Mouse (Mus musculus) megakaryocyte-erythroid progenitor cell, adult 5-6 weeks (primary cell): ENCODE measurements around the gene Pomt1. TPM values are rescaled to one million over a fixed set of nuclear protein-coding genes. Genes with fewer than 3 reads are reported as not detected.
"Not testable (repeated sequence)": the region's sequence is repeated elsewhere in the genome, so short reads cannot be mapped to it uniquely, and the experiment has no call there.

Experiments used
- ATAC-seq: replicated peaks from 2 replicates; pipeline ENCODE4 v1.8.0; 2016; ENCODE audit warnings: mild to moderate bottlenecking, inconsistent platforms; ENCODE audit not compliant: severe bottlenecking, poor library complexity, low FRiP score, low TSS enrichment
- total RNA-seq, 2 experiments: library from RNA; stranded (forward) in 1 of 2; stranded (reverse) in 1 of 2; fragments of 200-1000, 215-1000 nt in 1 of 2; fragments of >200 nt in 1 of 2; fragmentation: Nextera tagmentation in 1 of 2; gene quantifications; 2 replicates each; pipeline ENCODE4 v1.2.3; 2014 to 2017

Pomt1 gene
- total RNA-seq, 2 experiments from 2014 or later: 29.8 to 57.7 TPM

DNA sequence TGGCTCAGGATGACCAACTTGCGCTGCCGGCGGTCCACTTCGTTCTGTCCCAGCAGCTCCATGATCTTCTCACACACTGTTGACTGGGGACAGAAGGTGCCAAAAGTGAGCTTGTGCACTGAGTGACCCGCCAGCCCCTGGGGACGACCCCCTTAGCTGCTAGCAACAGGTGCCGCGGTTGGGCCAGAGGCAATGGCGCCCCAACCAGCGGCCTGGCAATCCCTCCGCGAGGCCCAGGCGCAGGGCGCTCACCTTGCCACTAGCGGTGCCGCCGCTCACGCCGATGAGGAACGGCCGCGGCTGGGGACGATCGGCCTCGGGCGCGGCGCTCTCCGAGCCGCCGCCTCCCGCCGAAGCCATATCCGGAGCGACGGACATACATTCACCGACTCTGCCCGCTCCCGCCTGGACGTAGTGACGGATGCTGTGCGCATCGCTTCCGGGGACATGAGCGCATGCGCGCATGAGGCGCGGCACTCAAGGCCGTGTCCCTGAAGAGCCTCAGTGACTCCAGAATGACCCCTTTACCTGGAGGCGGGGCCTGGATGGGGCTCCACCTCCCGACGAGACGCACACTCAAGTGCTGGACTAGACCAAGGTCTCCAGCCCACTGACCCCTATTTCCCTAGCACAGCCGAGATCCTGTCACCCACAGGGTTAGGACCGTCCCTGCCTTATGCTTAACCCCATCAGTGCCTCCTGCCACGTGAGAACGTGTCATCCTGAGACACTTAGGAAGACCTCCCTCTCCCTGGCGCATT lies 23.4 kb downstream of the Pomt1 start, which contains the start of gene Uck1:
TSS of gene Uck1 (minus strand) at position 503 of the 761 bp plus-strand sequence.
- peak; percentile 89 for ATAC-seq

DNA sequence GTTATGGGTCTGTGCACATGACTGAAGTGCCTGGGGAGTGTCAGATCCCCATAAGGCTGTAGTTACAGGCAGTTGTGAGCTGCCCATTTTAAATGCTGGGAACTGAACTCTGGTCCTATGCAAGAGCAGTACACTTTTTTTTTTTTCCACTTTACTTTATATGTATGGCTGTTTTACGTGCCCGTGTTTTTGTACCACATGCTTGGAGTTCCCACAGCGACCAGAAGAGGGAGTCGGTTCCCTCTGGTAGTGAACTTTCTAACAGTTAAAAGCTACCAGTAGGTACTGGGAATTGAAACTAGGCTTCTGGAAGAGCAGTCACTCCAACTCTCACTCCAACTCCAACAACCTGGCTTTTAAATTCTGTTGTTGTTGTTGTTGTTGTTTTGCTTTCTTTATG lies 24.2 kb downstream of the Pomt1 start:
- peak; percentile 49; the same call in 1 of the 2 replicates for ATAC-seq

DNA sequence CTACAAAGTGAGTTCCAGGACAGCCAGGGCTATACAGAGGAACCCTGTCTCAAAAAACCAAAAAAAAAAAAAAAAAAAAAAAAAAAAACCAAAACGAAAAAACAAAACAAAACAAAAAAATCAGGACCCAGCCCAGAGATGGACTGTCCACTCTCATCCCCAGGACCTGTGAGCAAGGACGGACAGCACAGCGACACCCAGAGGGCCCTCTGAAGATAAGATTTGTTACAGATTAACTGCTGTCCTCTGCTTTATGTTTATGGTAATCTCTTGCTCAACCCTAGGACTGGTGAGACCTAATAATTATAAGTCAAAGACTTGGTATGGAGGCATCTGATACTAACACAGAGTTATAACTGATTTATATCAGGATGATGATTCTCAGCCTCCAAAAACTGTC lies 39.4 kb downstream of the Pomt1 start:
- ATAC-seq: no peak

DNA sequence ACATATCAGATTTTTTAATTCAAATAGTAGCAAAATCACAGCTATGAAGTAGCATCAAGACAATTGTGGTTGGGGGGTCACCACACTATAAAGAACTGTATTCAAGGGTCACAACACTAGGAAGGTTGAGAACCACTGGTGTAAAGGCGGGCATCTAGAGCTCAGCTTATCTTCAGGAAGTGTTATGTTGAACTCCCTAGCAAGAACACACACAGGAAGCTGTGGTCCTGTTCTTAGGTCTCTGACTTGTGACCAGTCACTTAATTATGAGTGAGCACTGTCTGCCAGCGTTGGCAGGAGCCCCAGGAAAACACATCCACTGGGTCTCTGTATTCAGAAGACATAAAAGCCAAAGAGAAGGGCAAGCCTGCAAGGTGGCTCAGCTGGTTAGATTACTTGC lies 45.9 kb downstream of the Pomt1 start:
- no peak for ATAC-seq

DNA sequence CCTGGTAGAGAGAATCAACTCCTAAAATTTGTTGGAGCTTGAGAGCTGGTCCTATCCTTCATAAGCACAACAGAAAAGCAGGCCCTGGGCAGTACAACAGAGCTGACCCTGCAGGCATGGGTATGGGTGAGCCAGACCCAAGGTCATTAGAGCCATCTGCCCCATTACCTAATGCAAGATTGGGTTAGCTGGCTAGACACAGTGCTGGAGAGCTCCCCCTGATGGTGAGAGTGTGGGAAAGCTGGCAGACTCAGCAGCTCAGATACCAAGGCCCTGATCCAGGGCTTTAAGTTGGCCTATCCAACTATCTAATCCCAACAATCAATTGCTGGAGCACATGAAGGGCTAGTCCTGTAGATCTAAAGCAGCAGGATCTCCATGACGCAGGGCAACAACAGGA lies 46.3 kb downstream of the Pomt1 start:
- peak; percentile 90 for ATAC-seq

DNA sequence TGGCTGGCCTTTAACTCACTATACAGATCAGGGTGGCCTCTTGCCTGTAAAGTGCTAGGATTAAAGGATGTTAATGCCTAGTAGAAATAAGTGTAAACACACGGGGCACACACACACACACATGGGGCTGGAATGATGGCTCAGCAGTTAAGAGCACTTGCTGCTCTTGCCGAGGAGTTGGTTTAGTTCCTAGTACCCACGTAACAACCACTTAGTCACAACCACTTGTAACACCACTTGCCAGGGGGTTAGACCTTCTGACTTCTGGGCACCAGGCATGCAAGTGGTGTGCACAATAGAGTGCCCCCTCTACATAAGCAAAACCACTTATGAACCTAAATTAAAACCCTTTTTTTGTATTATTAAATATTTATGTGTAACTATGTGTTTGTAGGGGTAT lies 47.6 kb downstream of the Pomt1 start:
- no peak for ATAC-seq

DNA sequence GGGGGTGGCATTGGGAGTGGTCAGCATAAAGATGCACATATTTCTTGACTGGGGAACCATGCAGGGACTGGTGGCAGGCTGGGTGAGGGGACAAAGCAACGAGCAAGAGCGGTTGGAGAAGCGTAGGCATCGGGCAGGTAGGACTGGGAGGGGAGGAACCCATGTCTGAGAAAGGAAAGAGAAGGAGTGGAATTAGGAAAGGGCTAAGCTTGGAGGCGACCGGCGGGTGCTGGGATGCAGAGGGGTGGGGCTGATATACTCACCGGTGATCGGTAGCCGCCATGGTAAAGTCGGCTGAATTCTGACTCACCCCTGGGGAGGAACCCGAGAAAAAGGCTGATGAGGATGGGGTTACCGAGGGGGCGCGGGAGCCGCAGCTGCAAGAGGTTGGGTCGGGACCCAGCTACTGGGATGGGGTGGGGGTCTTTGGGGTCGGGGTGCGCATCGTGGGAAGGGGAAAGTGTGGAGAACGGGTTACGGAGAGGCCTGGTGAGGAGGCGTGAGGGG lies 51.0 kb downstream of the Pomt1 start, which contains the start of gene Golga2:
TSS of gene Golga2 (plus strand) at position 51 of the 507 bp plus-strand sequence.
- no peak for ATAC-seq

DNA sequence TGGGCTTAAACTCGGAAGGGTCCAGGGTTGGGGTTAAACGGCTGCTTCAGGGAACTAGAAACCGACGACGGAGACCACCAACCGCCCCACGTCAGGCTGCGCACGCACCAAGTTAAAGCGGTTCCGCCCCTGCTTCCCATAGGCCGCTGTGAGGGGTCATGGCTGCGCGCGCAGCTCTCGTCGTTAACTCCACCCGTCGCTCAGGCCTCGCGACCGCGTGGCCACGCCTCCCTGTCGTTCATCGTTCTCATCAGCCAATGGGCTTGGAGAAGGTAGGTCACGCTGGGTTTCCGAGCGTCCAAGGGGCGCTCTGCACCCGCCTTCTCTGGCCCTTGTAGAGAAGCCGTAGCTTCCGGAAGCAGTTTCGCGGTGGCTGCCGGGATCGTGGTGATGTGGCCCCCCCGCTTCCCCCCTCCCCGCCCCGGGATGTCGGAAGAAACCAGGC lies 51.6 kb downstream of the Pomt1 start, which contains the start of gene Swi5:
TSS of gene Swi5 (minus strand) at position 153 of the 445 bp plus-strand sequence.
- ATAC-seq: peak; percentile 98

DNA sequence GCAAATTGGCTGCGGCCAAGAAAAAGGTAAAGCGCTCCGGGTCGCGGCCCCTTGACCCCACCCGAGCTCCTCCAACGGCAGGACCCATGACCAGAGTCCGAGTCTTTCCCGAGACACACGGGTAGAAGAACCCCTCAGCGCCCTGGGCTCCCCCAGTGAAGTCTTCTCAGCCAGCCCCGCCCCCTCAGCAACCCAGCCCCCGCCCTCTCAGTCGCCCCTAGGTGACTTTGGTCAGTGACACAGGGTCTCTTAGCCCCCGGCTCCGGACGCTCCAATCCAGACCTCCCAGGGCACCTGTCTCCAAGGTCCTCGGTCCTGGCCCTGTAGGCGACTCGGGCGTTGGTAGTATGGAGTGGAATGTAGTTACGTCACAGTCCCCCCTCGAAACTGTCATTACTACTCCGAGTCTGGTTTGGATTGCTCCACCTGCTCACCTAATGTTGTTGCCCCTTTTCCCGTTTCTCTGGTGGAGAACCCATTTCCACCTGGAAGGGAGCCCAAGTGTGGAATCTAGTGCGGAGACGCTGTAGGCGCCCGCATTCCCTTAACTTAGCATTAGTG lies 52.1 kb downstream of the Pomt1 start:
- ATAC-seq: peak; percentile 50

DNA sequence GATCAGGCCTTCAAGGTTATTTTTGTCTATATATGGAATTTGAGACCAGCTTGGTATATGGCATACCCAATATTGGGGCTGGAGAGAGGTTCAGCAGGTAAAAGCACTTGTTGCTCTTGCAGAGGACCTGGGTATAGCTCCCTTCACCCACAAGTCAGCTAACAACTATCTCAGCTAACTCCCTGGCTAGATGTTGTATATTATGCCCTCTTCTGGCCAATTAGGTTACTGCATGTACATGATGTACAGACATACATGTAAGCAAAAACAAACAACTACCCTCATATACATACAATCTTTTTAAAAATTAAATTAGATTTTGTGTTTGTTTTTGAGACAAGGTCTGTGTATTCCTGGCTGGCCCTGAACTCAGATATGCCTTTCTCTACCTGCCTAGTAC lies 53.2 kb downstream of the Pomt1 start:
- no peak; the same call in 1 of the 2 replicates for ATAC-seq

DNA sequence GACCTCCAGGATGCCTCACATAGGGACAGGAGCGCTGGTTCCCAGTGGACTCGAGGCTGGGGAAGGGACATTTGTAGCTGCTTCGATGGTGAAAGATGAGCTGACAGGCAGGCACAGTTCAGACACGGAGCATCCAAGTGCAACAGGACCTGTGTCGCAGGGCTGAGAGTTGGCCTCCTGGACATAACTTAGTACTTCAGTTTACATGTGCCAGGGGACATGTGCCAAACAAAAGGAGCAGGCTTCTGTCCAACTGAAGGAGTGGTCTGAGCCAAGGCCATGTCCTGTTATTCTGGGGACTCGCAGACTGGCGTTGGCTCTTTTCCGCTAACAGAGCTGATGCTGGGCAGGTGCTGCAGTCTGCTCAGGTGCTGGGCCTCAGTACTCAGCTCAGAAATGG lies 58.0 kb downstream of the Pomt1 start:
- ATAC-seq: no peak

DNA sequence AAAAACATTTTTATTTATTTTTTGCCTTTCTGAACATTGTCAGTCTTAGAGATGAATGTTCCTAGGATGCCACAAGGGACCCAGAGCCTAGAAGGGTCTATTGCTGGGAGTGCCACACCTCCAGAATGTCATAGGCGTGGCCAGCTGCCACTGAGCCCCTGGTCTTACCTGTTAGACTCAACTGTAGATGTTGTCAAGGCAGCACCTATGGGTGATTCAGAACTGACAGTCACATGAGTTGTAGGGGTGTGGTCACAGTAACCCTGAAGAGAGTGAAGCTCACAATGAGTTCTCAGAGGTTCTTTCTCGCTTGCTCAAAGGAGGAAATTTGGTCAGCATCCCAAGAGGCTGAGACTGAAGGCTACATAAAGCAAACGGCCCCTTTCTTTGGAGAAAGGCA lies 58.9 kb downstream of the Pomt1 start:
- ATAC-seq: no peak

DNA sequence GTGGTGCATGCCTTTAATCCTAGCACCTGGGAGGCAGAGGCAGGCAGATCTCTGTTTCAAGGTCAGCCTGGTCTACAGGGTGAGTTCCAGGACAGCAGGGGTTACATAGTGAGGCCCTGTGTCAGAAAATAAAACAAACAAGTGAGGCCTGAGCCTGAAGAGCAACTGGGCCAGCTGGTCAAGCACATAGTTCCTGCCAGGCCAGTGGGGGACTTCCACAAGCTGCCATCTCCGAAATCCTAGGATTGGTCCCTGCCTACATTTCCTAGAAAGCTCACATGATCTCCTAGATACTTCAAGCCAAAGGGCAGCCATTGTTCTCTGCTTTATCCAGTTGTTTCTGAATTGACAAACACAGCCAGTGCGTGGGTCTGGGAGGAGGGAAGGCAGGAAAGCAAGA lies 59.5 kb downstream of the Pomt1 start:
- not testable (repeated sequence) for ATAC-seq

DNA sequence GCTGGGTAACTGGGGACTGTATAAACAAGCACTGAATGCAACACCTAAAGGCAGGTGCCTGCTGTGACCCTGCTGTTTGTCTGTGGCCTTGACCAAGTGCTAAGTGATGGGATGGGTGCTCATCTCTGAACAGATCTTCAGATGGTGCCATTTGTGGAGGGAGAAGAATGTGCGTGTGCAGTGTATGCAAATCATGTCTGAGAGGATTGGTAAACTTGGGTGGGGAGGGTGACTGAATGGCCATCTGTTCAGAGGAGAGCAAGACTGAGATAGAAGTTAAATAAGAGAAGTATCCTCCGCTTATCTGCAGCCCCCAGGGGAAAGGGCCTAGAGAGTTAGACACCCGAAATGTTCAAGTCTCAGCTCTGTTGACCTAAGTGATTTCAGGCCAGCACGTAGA lies 63.1 kb downstream of the Pomt1 start:
- ATAC-seq: no peak

DNA sequence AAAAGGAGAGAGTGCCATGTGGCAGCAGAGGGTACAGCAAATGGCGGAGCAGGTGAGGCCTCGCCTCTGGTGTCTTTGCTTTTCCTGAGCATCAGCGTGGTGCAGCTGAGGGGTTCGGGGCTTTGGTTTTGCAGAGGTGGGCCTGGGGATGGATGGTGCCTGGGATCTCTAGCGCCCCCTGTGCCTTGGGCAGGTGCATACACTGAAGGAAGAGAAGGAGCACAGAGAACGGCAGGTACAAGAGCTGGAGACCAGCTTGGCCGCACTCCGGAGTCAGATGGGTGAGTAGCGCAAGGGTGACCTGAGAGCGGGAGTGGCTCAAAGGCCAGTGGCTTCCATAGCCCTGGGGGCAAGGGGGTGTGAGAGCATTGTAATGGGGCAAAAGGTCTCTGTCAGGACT lies 66.6 kb downstream of the Pomt1 start:
- 0 out of 2 replicates have a peak, but pooled peaks have one; percentile 39 for ATAC-seq

DNA sequence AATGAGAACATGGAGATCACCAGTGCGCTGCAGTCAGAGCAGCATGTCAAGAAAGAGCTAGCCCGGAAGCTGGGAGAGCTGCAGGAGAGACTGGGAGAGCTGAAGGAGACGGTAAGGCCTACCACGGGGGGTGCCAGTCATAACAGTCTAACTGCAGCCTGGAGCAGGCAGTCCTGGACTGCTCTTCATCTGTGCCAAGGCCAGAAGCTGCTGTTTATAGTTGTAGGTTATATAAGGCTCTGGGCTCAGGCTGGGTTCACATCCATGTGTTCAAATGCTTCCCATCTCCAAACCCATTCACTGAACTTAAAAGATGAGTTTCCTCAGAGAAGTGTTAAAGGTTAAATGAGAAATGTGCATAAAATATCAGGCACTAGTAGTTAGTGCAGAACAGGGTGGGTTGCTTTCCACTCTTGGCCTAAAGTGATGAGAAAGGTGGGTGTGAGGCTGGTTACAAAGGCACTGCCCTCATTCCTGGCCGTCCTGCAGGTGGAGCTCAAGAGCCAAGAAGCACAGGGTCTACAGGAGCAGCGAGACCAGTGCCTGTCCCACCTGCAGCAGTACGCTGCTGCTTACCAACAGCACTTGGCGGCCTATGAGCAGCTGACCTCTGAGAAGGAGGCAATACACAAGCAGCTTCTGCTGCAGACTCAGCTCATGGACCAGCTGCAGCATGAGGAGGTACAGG lies 67.9 kb downstream of the Pomt1 start:
- peak; percentile 72 for ATAC-seq
